Mouse (Mus musculus) lung, adult 18-20 months (tissue): Measurements from ENCODE around the gene Olfr372.
"Not testable (repeated sequence)": the region's sequence is repeated elsewhere in the genome, so short reads cannot be mapped to it uniquely, and the experiment has no call there.

ENCODE experiments used
- DNase-seq, 2 experiments: peaks; one replicate each; pipeline ENCODE4 v3.0.0; 2022; ENCODE audit warnings: mixed read lengths in 2 of 2

The Olfr372 gene

GRCm38 (mm10) chr8:72040918-72041317 lies at the start of gene Olfr372:
TSS of gene Olfr372 (plus strand) at chr8:72041218.
- not testable (repeated sequence) for DNase-seq

DNA sequence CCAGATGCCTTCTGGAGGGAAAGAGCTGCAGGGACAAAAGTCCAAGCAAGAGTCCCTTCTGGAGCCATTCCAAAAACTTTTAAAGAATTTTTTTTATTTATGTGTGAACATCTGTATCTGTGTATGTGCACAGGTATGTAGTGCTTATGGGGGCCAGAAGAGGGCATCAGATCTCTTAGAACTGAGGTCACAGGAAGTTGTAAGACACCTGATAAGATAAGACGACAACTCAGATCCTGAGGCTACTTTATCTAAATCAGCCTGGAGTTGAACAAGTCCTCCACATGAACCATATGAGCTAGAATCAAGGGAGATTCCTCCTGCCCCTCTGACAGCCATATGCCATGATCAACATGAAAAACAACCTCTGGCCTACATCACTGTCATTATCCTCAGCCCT lies 41.6 kb upstream of the Olfr372 start:
- no peak for DNase-seq

GRCm38 (mm10) chr8:72000223-72000622 lies 40.8 kb upstream of the Olfr372 start:
- no peak for DNase-seq

DNA sequence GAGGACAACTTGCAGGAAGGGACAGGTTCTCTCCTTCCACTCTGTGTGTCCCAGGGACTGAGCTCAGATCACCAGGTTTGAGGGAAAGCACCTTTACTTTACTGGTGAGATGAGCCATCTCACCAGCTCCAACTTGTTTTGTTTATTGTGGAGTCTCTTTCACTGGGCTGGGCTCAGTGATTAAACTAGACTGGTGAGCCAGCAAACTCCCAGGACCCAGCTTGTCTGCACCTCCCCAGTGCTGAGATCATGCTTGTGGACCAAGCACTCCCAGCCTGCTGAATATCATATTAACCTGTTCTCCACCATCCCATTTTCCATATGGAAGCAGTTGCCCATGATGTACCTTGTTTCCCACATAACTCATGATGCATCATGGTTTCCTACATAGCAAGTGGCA lies 38.1 kb upstream of the Olfr372 start:
- DNase-seq = no peak

GRCm38 (mm10) chr8:72005912-72006311 lies 35.1 kb upstream of the Olfr372 start:
- no peak for DNase-seq

GRCm38 (mm10) chr8:72006763-72007162 lies 34.3 kb upstream of the Olfr372 start:
- DNase-seq = no peak

DNA sequence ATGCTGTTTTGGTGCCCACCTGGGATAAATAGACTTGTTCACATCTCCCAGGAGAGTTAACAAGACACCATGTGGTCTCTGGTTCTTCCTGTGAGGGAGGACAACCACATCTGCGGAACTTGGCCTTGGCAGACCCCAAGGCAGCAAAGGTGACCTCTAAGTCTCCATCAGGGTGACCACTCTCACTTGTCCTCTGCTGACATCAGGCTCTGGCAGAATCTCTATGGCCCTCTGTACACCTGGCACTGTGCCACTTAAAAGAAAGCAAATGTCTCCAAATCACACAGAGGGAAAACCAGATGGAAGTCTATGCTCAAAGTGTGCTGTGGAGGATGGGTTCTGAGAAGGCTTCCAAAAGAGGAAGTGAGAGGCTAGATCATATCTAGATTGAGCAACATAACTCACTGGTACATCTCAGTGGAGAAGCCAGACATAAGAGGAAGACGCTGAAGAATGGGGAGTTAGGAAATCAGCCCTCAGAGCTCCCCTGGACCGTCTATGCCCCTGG lies 32.8 kb upstream of the Olfr372 start:
- DNase-seq = peak; percentile 47 to 49

GRCm38 (mm10) chr8:72009473-72009872 lies 31.5 kb upstream of the Olfr372 start, which contains the start of gene Cyp4f18:
TSS of gene Cyp4f18 (minus strand) at chr8:72009626.
- DNase-seq = peak; percentile 37 to 57

DNA sequence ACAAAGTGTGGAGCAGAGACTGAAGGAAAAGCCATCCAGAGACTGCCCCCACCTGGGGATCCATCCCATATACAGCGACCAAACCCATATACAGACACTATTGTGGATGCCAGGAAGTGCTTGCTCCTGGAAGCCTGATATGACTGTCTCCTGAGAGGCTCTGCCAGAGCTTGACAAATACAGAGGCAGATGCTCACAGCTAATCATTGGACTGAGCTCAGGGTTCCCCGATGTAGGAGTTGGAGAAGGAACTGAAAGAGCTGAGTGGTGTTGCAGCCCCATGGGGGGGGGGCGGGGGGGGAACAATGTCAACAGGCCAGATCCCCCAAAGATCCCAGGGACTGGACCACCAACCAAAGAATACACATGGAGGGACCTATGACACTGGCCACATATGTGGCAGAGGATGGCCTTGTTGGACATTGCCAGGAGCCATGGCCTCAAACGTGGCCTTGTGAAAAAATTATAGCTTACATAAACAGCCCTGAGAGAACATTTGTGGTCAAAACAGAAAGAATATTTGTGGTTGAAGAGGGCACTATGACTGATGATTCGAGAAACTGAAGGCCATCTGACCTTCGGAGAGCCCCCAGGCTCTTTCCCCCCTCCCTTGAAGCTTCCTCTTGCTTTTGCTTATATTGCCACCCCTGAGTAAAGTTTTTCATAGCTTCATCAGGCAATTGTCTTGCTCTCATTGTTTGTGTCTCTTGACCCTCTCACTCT lies 27.4 kb upstream of the Olfr372 start:
- DNase-seq = not testable (repeated sequence)

- DNase-seq = not testable (repeated sequence)
Observed at GRCm38 (mm10) chr8:72017339-72017738, 23.7 kb upstream of the Olfr372 start.

DNA sequence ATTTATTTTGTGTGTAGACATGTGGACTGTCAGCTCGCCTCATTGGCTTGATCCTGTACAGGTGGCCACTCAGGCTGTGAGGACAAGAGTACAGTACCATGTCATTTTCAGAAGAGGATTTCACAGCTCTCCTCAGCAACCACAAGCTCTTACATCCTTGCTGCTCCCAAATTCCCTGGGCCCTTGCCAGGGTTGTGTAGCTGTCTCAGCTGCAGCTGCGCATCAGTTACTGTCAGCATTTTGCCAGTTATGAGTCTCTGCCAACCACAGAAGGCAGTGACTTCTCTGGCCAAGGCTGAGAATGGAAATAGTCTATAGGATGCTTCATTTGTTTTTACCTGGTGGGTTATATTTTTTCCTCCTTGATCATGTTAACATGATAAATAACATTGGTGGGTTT lies 22.9 kb upstream of the Olfr372 start:
- DNase-seq = no peak

- not testable (repeated sequence) for DNase-seq
Observed at GRCm38 (mm10) chr8:72019022-72019421, 22.0 kb upstream of the Olfr372 start.

DNA sequence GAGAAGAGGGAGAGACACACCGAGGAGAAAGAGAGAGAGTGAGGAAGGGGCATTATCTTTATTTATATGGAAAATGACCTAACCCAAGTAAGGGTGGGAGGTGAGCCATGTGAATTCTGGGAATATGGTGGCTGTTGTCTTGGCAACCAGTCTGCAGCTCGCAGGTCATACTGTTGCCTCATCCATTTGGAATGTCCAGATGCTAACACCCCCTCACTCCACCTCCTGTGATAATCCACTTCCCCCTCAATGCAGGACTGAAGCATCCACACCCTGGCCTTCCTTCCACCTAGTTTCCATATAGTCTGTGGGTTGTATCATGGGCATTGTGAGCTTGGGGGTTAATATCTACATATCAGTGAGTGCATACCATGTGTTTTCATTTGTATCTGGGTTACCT lies 21.2 kb upstream of the Olfr372 start:
- DNase-seq = no peak

DNA sequence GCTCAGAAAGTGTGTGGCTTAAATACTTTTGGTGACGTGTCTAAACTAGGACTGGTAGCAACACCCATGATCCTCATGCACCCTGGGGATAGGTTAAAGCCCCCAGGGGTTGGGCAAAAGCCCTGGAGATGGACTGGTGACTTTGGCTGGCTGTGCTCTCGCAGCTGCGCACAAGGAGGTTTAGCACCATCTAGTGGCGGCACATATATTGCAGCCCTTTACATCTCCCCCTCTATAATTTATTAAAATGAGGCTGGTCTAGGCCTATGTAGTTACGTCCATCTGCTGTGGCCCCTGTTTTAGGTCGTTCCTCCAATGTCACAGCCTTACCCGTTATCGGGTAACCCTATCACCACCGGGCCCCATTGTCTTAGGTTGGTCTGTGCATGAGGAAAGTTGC lies 16.1 kb upstream of the Olfr372 start:
- DNase-seq = peak in 1 of 2 experiments; percentile 33

- peak; percentile 36 to 51 for DNase-seq
Observed at GRCm38 (mm10) chr8:72032926-72033325, 8.1 kb upstream of the Olfr372 start.

- DNase-seq = no peak
Observed at GRCm38 (mm10) chr8:72042493-72042892, 1.5 kb downstream of the Olfr372 start.

GRCm38 (mm10) chr8:72054633-72055032 lies 13.6 kb downstream of the Olfr372 start:
- DNase-seq = not testable (repeated sequence)

DNA sequence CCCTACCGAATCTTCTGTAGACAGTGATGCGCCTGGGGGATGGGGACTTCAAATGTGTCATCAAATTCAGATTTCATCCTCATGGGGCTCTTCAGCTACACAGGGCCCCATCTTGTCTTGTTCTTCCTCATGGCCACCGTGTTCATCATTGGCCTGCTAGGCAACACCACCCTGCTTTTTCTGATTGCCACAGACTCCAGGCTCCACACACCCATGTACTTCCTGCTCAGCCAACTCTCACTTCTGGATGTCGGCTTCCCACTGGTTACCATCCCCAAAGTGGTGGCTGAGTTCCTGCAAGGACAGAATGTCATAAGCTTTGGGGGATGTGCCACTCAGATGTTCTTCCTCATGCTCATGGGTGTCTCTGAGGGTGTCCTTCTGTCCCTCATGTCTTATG lies 16.6 kb downstream of the Olfr372 start:
- not testable (repeated sequence) for DNase-seq

DNA sequence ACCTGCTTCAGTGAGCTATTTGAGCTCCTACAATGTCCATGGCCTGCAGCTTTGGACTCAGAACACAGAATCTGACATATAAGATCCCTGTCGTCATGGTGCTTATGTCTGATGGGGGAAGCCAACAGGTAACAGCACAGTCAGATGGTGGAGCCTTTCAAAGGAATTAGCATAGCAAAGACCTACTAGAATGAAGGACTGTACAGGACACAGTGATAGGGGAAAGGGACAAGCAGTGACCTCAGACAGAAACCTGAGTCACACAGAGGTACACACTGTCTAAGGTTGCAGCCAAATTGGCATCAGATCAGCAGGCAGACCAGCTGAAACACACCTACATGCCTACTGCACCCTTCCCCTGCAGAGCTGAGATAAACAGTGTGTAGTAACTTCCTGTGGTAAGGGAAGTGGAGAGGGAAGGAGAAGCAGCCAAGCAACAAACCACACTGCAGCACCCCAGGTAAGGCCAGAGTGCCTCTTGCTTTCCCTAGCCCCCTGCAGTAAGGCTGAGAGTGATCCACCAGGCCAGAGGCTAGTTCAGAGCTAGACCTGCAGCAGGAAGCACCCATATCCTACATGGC lies 25.9 kb downstream of the Olfr372 start:
- not testable (repeated sequence) for DNase-seq

GRCm38 (mm10) chr8:72082877-72083276 lies 41.9 kb downstream of the Olfr372 start, which contains the start of gene Olfr373:
TSS of gene Olfr373 (plus strand) at chr8:72083177.
- not testable (repeated sequence) for DNase-seq

GRCm38 (mm10) chr8:72084744-72085143 lies 43.7 kb downstream of the Olfr372 start:
- DNase-seq = no peak

DNA sequence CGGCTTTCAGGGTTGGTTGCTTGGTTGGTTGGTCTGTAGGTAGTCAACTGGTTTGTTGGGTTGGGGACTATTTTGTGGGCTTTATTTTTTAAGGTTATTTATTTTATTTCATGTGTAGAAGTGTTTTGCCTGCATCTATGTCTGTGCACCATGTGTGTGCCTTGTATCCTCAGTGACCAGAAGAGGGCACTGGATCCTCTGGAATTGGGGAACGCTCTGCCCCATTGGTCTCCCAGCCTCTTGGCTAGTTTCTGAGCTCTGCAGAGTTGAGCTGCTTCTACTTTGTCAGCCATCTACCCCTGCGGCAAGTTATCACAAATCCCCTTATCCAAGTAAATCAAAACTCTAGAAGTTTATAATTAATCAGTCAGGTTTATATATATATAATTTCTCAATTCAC lies 46.6 kb downstream of the Olfr372 start:
- not testable (repeated sequence) for DNase-seq

DNA sequence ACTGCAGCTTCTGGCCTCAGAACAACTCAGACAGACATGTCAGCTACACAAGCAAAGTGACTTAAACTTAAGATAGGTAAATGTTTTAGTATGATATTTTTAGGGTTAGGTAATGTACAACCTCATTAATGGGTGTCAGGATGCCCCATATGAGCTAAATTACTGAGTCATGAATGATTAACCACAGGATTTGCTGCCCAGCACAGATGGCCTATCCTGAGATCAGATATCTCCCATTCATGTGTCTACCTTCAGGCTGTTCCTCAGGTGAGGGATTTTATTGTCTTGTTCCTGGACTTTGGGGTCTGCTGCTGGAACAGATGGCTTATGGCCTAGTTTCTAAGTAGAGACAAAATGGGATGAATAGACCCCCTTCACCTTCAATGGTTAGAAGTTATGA lies 55.7 kb downstream of the Olfr372 start:
- DNase-seq = not testable (repeated sequence)
